Mouse (Mus musculus) MEL (cell line): ENCODE data around the gene Kcnh7.

Experiments
- BHLHE40 ChIP-seq: IDR thresholded peaks from 2 replicates; pipeline ENCODE4 v1.6.1; 2012; ENCODE audit warnings: low read depth, mild to moderate bottlenecking, inconsistent platforms, low read length, improper control_type of control experiment, borderline replicate concordance
- CTCF ChIP-seq, 3 experiments: IDR thresholded peaks in 2 of 3; conservative IDR thresholded peaks in 1 of 3; 2 replicates each; pipeline ENCODE4 v1.5.1; 2011 to 2012; ENCODE audit warnings: low read length in 3 of 3, low read depth in 2 of 3, mild to moderate bottlenecking in 2 of 3, improper control_type of control experiment in 1 of 3, inconsistent platforms in 1 of 3, mixed read lengths in 1 of 3, moderate library complexity in 1 of 3; ENCODE audit not compliant: control insufficient read depth in 1 of 3, insufficient read depth in 1 of 3, poor library complexity in 1 of 3, severe bottlenecking in 1 of 3
- ETS1 ChIP-seq: IDR thresholded peaks from 2 replicates; pipeline ENCODE4 v1.6.1; 2012; ENCODE audit warnings: low read depth, mild to moderate bottlenecking, inconsistent platforms, low read length, improper control_type of control experiment, moderate library complexity
- GABPA ChIP-seq: IDR thresholded peaks from 2 replicates; pipeline ENCODE4 v1.6.1; 2012; ENCODE audit warnings: low read depth, mild to moderate bottlenecking, inconsistent platforms, low read length, improper control_type of control experiment, moderate library complexity
- POLR2AphosphoS5 ChIP-seq: IDR thresholded peaks from 2 replicates; pipeline ENCODE4 v1.6.1; 2012; ENCODE audit warnings: low read depth, borderline replicate concordance, mild to moderate bottlenecking, inconsistent platforms, low read length, moderate library complexity, mixed read lengths
- USF1 ChIP-seq: IDR thresholded peaks from 2 replicates; pipeline ENCODE4 v1.6.1; 2014; ENCODE audit warnings: low read depth, mild to moderate bottlenecking, inconsistent platforms, low read length, improper control_type of control experiment, moderate library complexity
- USF2 ChIP-seq, 2 experiments: IDR thresholded peaks; 2 replicates each; pipeline ENCODE4 v1.6.1; 2011 to 2012; ENCODE audit warnings: improper control_type of control experiment in 2 of 2, low read length in 2 of 2, borderline replicate concordance in 1 of 2, inconsistent platforms in 1 of 2, low read depth in 1 of 2, mild to moderate bottlenecking in 1 of 2; ENCODE audit not compliant: insufficient read depth in 1 of 2
- ZNF384 ChIP-seq: IDR thresholded peaks from 2 replicates; pipeline ENCODE4 v1.6.1; 2012; ENCODE audit warnings: low read depth, mild to moderate bottlenecking, inconsistent platforms, low read length, improper control_type of control experiment

- no peak for TF ChIP-seq ZNF384
- no peak for TF ChIP-seq BHLHE40
- no peak for TF ChIP-seq USF2 (IDR thresholded peaks at IDR 0.05; ENCODE audit: borderline replicate concordance in 1 of 2, insufficient read depth in 1 of 2, low read depth in 1 of 2, low read length in 2 of 2)
- no peak for TF ChIP-seq ETS1
- TF ChIP-seq POLR2AphosphoS5, result no peak
- no peak for TF ChIP-seq CTCF (IDR thresholded peaks at IDR 0.05 in 2 of 3, conservative IDR thresholded peaks at IDR 0.05 in 1 of 3; ENCODE audit: control insufficient read depth in 1 of 3, insufficient read depth in 1 of 3, low read depth in 2 of 3, low read length in 3 of 3, poor library complexity in 1 of 3, severe bottlenecking in 1 of 3)
- no peak for TF ChIP-seq GABPA
- no peak for TF ChIP-seq USF1
Observed at GRCm38 (mm10) chr2:62725946-62726345, 458.1 kb downstream of the Kcnh7 start.
